Mouse (Mus musculus) bone marrow, adult 2 months (tissue): ENCODE data around the gene Nccrp1.

ENCODE experiments used
- CTCF ChIP-seq: fragments of 200-500 bp; IDR thresholded peaks from 2 replicates; pipeline ENCODE4 v1.5.1; 2011; ENCODE audit warnings: low read length, control low read depth; ENCODE audit not compliant: control insufficient read depth, insufficient read depth
- POLR2A ChIP-seq: fragments of 200-500 bp; IDR thresholded peaks from 2 replicates; pipeline ENCODE4 v1.6.1; 2011; ENCODE audit warnings: low read depth, mild to moderate bottlenecking, control low read depth, low read length, borderline replicate concordance; ENCODE audit not compliant: control insufficient read depth

DNA sequence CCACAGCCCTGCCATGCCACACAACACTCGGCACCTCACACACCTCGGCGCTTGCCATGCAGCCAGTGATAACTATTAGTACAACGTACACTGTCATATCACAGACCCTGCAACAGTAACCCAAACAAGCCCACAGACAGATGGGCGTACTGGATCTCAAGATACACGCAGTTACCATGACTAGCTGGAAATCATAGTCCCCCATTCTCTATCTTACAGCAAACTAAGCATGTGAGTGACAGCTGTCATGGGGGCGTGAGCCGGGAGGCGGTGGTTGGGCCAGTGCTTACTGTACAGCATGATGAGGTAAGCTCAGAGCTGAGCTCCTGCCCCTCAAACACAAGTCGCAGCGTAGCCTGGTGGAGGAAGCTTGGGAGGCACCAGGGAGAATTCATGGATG lies 28.5 kb upstream of the Nccrp1 start:
- no peak for TF ChIP-seq POLR2A
- no peak for TF ChIP-seq CTCF
